Mouse (Mus musculus) cerebellum, adult 2 months (tissue): ENCODE data around the gene Elovl5. TPM values are rescaled to one million over a fixed set of nuclear protein-coding genes. Genes with fewer than 3 reads are reported as not detected.

Experiments
- DNase-seq, 2 experiments: peaks; one replicate each; pipeline ENCODE4 v3.0.0; 2021
- H3K27ac ChIP-seq: fragments of 200-500 bp; 2 replicates; pipeline ENCODE4 v1.5.1; 2012; ENCODE audit warnings: low read length, control low read depth, inconsistent platforms; ENCODE audit not compliant: insufficient read depth
- H3K27me3 ChIP-seq: fragments of 200-500 bp; 2 replicates; pipeline ENCODE4 v1.6.1; 2012; ENCODE audit warnings: inconsistent platforms, mild to moderate bottlenecking, low read length, moderate library complexity; ENCODE audit not compliant: control insufficient read depth, insufficient read depth
- H3K4me1 ChIP-seq: fragments of 200-500 bp; 2 replicates; pipeline ENCODE4 v1.6.1; 2011; ENCODE audit warnings: low read length; ENCODE audit not compliant: control insufficient read depth, insufficient read depth
- H3K4me3 ChIP-seq: fragments of 200-500 bp; replicated peaks from 2 replicates; pipeline ENCODE3; 2011; ENCODE audit warnings: mild to moderate bottlenecking, low read depth, low read length, control low read depth; ENCODE audit not compliant: insufficient read depth
- CTCF ChIP-seq: fragments of 200-500 bp; IDR thresholded peaks from 2 replicates; pipeline ENCODE4 v1.5.1; 2011; ENCODE audit warnings: low read depth, mild to moderate bottlenecking, control low read depth, low read length, moderate library complexity, borderline replicate concordance; ENCODE audit not compliant: insufficient read depth
- POLR2A ChIP-seq: fragments of 200-500 bp; IDR thresholded peaks from 2 replicates; pipeline ENCODE4 v1.6.1; 2011; ENCODE audit warnings: low read length, control low read depth, borderline replicate concordance; ENCODE audit not compliant: insufficient read depth
- WGBS: fragments of 180-500 bp; shearing (Covaris S2); methylation state at CpG from one replicate; pipeline ENCODE4 v1.1.7; 2018; 5-methylcytosine and 5-hydroxymethylcytosine counted together
- polyA plus RNA-seq: library from polyadenylated mRNA; depleted of rRNA; stranded (reverse); fragments of >200 nt; gene quantifications from 2 replicates; pipeline ENCODE4 v1.2.3, GENCODE M21; 2012

Elovl5 gene
- polyA plus RNA-seq, 1 experiment: 109 TPM

GRCm38 (mm10) chr9:77912246-77912645 lies 4.9 kb upstream of the Elovl5 start:
- WGBS: 88% methylated on average over 6 of the region's 6 CpGs
- Histone ChIP-seq H3K4me3 (no peak overlapping the region), H3K4me1 (no peaks in the 10 kb centered on the region), H3K27me3 (no peaks in the 10 kb centered on the region), H3K27ac (no peak overlapping the region)
- no peak for DNase-seq
- no peak for TF ChIP-seq POLR2A
- TF ChIP-seq CTCF: no peak

- DNase-seq: no peak
- no peaks in the 10 kb centered on the region for H3K27me3 ChIP-seq
- no peak overlapping the region for H3K27ac ChIP-seq
- 0 out of 2 replicates have a peak, but pooled peaks cover 2% of the 10 kb centered on the region for H3K4me1 ChIP-seq
- 76% methylated on average over 4 of the region's 4 CpGs for WGBS
- no peak for TF ChIP-seq CTCF
- no peak for TF ChIP-seq POLR2A
- H3K4me3 ChIP-seq: no peak overlapping the region
Observed at GRCm38 (mm10) chr9:77914616-77915015, 2.5 kb upstream of the Elovl5 start.

- no peak for DNase-seq
- H3K4me3 ChIP-seq: no peak overlapping the region
- TF ChIP-seq CTCF: no peak
- TF ChIP-seq POLR2A: no peak
- WGBS: 70% methylated on average over 4 of the region's 4 CpGs
- H3K27ac ChIP-seq: no peak overlapping the region
- H3K4me1 ChIP-seq: 0 out of 2 replicates have a peak, but pooled peaks cover 3% of the 10 kb centered on the region
- no peaks in the 10 kb centered on the region for H3K27me3 ChIP-seq
Observed at GRCm38 (mm10) chr9:77915791-77916190, 1.4 kb upstream of the Elovl5 start.

- 1% methylated on average over 44 of the region's 45 CpGs for WGBS
Observed at GRCm38 (mm10) chr9:77917622-77918131, 513 bp downstream of the Elovl5 start.

GRCm38 (mm10) chr9:77918211-77918610 lies 1.0 kb downstream of the Elovl5 start:
- no peak for DNase-seq
- H3K27ac ChIP-seq: peak overlapping the region; percentile 83; the same call in 1 of the 2 replicates
- WGBS: 12% methylated on average over 10 of the region's 10 CpGs
- TF ChIP-seq POLR2A: no peak
- TF ChIP-seq CTCF: no peak
- 0 out of 2 replicates have a peak, but pooled peaks cover 3% of the 10 kb centered on the region for H3K4me1 ChIP-seq
- no peaks in the 10 kb centered on the region for H3K27me3 ChIP-seq
- peak overlapping the region; percentile 84 for H3K4me3 ChIP-seq

More at GRCm38 (mm10) chr9:77917622-77918131, 513 bp downstream of the Elovl5 start:
- no peak for DNase-seq
- TF ChIP-seq POLR2A (no peak), CTCF (no peak)
- Histone ChIP-seq H3K27ac (peak overlapping the region; percentile 83), H3K27me3 (no peaks in the 10 kb centered on the region), H3K4me1 (0 out of 2 replicates have a peak, but pooled peaks cover 3% of the 10 kb centered on the region), H3K4me3 (peak overlapping the region; percentile 84)

GRCm38 (mm10) chr9:77918961-77919670 lies 2.0 kb downstream of the Elovl5 start:
- 0 out of 2 replicates have a peak, but pooled peaks cover 3% of the 10 kb centered on the region for H3K4me1 ChIP-seq
- no peak for DNase-seq
- H3K4me3 ChIP-seq: no peak overlapping the region
- no peaks in the 10 kb centered on the region for H3K27me3 ChIP-seq
- TF ChIP-seq CTCF (no peak), POLR2A (no peak)
- no peak overlapping the region for H3K27ac ChIP-seq
- 77% methylated on average over 5 of the region's 5 CpGs for WGBS

GRCm38 (mm10) chr9:77920481-77920880 lies 3.3 kb downstream of the Elovl5 start:
- no peak for DNase-seq
- TF ChIP-seq CTCF: no peak
- no peak for TF ChIP-seq POLR2A
- Histone ChIP-seq H3K4me3 (no peak overlapping the region), H3K27ac (no peak overlapping the region), H3K4me1 (0 out of 2 replicates have a peak, but pooled peaks cover 3% of the 10 kb centered on the region), H3K27me3 (no peaks in the 10 kb centered on the region)
- WGBS: 79% methylated on average over 3 of the region's 3 CpGs
